Comparison of ENCODE assay signal across 19 mouse cellular contexts in the genomic region with DNA sequence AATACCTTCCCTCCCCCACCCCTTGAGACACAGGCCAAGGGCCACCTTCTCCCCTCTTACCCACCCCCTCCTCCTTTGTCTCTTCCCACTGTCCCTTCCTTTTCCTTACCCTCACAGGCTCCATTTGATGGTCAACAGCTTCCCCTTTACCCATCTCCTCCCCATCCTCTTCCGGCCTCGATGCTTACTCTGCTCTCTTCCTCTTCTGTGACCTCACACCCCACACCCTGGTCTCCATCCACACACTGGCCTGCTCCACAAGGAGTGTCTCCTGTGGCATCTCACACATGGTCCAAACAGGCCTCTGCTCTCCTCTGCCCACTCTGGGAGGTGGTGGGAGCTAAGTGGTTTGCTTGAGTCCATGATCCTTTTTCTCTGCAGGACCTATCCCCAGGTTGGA. TPM values are rescaled to one million over a fixed set of nuclear protein-coding genes. Genes with fewer than 3 reads are reported as not detected.
DNase-seq lines count a peak whose midpoint lies in the region; ATAC-seq and TF ChIP-seq lines count a peak whose summit lies in the region.
"Had no signal": no experiment of that assay in that cellular context is flagged by ENCODE, and none has a peak within 500 bp of the region (broad histone marks: within the 10 kb centered on the region; RNA-seq: fewer than 3 reads in every experiment).

No protein-coding gene starts in this region.

- no peaks in the 10 kb centered on the region for H3K27me3 ChIP-seq in midbrain, embryonic 11.5 days (ENCODE audit: control insufficient read depth, insufficient read depth, low read length)
- H3K27me3 ChIP-seq in midbrain, embryonic 15.5 days (replicated peaks) = no peaks in the 10 kb centered on the region
- no peaks in the 10 kb centered on the region for H3K27me3 ChIP-seq in small intestine, adult 2 months (ENCODE audit: control insufficient read depth, insufficient read depth, low read length)
- no peaks in the 10 kb centered on the region for H3K27me3 ChIP-seq in stomach, postnatal 0 days (ENCODE audit: control insufficient read depth, insufficient read depth, low read length)
- H3K27me3 ChIP-seq: embryonic facial prominence, embryonic 12.5 days; hindbrain, embryonic 15.5 days had no signal

- DNase-seq in heart, adult 18-20 months = peak; percentile 32 to 55
- DNase-seq in heart, postnatal 4 days = no peak
- DNase-seq in midbrain, embryonic 11.5 days (ENCODE audit: low spot score, missing footprints) = peak; percentile 17
- peak; percentile 76 for DNase-seq in lung, postnatal 36 days
- DNase-seq in adrenal gland, postnatal 25 days = no peak
- DNase-seq in stomach, postnatal 0 days (ENCODE audit: low spot score) = no peak
- DNase-seq: cerebellum, adult 11 months; cerebellum, postnatal 25 days; kidney, adult 11 months; kidney, postnatal 25 days; liver had no signal

- TF ChIP-seq EP300 in stomach, postnatal 0 days (optimal IDR thresholded peaks at IDR 0.05) = no peak

- no peaks in the 10 kb centered on the region for H3K9me3 ChIP-seq in midbrain, embryonic 11.5 days (ENCODE audit: control insufficient read depth, low read length)
- no peaks in the 10 kb centered on the region for H3K9me3 ChIP-seq in midbrain, embryonic 15.5 days
- no peaks in the 10 kb centered on the region for H3K9me3 ChIP-seq in stomach, postnatal 0 days (ENCODE audit: control insufficient read depth, low read length)
- H3K9me3 ChIP-seq: embryonic facial prominence, embryonic 12.5 days; hindbrain, embryonic 15.5 days; midbrain, embryonic 10.5 days had no signal

- no peak for TF ChIP-seq CTCF in small intestine, adult 2 months (IDR thresholded peaks at IDR 0.05; ENCODE audit: extremely low read depth, insufficient read length, insufficient replicate concordance, low read depth, low read length)
- no peak for TF ChIP-seq CTCF in stomach, postnatal 0 days (IDR thresholded peaks at IDR 0.05; ENCODE audit: low read depth)

- H3K27ac ChIP-seq in midbrain, embryonic 11.5 days (ENCODE audit: low read depth, low read length) = no peak overlapping the region
- no peak overlapping the region for H3K27ac ChIP-seq in midbrain, embryonic 15.5 days
- H3K27ac ChIP-seq in small intestine, adult 2 months (ENCODE audit: insufficient read depth, low read depth, low read length) = peak overlapping the region; percentile 15; the same call in 1 of the 2 replicates
- H3K27ac ChIP-seq in stomach, postnatal 0 days (replicated peaks) = no peak overlapping the region
- H3K27ac ChIP-seq: embryonic facial prominence, embryonic 12.5 days; hindbrain, embryonic 15.5 days; midbrain, embryonic 10.5 days had no signal

- ATAC-seq in midbrain, embryonic 11.5 days (ENCODE audit: low FRiP score) = no peak
- ATAC-seq in midbrain, embryonic 15.5 days (replicated peaks) = no peak
- no peak for ATAC-seq in stomach, postnatal 0 days (ENCODE audit: low FRiP score, low TSS enrichment)
- ATAC-seq: Patski had no signal

- H3K4me3 ChIP-seq in midbrain, embryonic 11.5 days (ENCODE audit: low read depth, low read length) = no peak overlapping the region
- H3K4me3 ChIP-seq in midbrain, embryonic 15.5 days = no peak overlapping the region
- H3K4me3 ChIP-seq in small intestine, adult 2 months (ENCODE audit: low read depth, low read length) = no peak overlapping the region
- H3K4me3 ChIP-seq in stomach, postnatal 0 days (ENCODE audit: low read depth, low read length) = no peak overlapping the region
- H3K4me3 ChIP-seq: embryonic facial prominence, embryonic 12.5 days; hindbrain, embryonic 15.5 days; midbrain, embryonic 10.5 days; myocyte had no signal

- no peak for TF ChIP-seq POLR2A in small intestine, adult 2 months (IDR thresholded peaks at IDR 0.05; ENCODE audit: low read depth, low read length)

- no peaks in the 10 kb centered on the region for H3K36me3 ChIP-seq in midbrain, embryonic 11.5 days (ENCODE audit: control insufficient read depth, insufficient read depth, low read length)
- no peaks in the 10 kb centered on the region for H3K36me3 ChIP-seq in midbrain, embryonic 15.5 days (replicated peaks)
- no peaks in the 10 kb centered on the region for H3K36me3 ChIP-seq in small intestine, adult 2 months (ENCODE audit: control insufficient read depth, insufficient read depth, low read length)
- H3K36me3 ChIP-seq in stomach, postnatal 0 days (ENCODE audit: control insufficient read depth, insufficient read depth, low read length) = no peaks in the 10 kb centered on the region
- H3K36me3 ChIP-seq: embryonic facial prominence, embryonic 12.5 days; hindbrain, embryonic 15.5 days; midbrain, embryonic 10.5 days had no signal

- no peak overlapping the region for H3K4me2 ChIP-seq in midbrain, embryonic 11.5 days
- no peak overlapping the region for H3K4me2 ChIP-seq in midbrain, embryonic 15.5 days
- H3K4me2 ChIP-seq in stomach, postnatal 0 days (replicated peaks; ENCODE audit: low read depth) = no peak overlapping the region
- H3K4me2 ChIP-seq: embryonic facial prominence, embryonic 12.5 days; hindbrain, embryonic 15.5 days had no signal

- H3K9ac ChIP-seq in midbrain, embryonic 11.5 days (ENCODE audit: low read length) = no peak overlapping the region
- no peak overlapping the region for H3K9ac ChIP-seq in midbrain, embryonic 15.5 days
- H3K9ac ChIP-seq in stomach, postnatal 0 days (ENCODE audit: low read length) = no peak overlapping the region
- H3K9ac ChIP-seq: embryonic facial prominence, embryonic 12.5 days; hindbrain, embryonic 15.5 days had no signal

- no peaks in the 10 kb centered on the region for H3K4me1 ChIP-seq in midbrain, embryonic 11.5 days (ENCODE audit: control insufficient read depth, insufficient read depth, low read length)
- no peaks in the 10 kb centered on the region for H3K4me1 ChIP-seq in midbrain, embryonic 15.5 days
- H3K4me1 ChIP-seq in small intestine, adult 2 months (ENCODE audit: control insufficient read depth, insufficient read depth, insufficient read length, low read length) = peaks cover 5% of the 10 kb centered on the region; the same call in 1 of the 2 replicates
- H3K4me1 ChIP-seq in stomach, postnatal 0 days (replicated peaks; ENCODE audit: control insufficient read depth, insufficient read depth) = no peaks in the 10 kb centered on the region
- H3K4me1 ChIP-seq: embryonic facial prominence, embryonic 12.5 days; hindbrain, embryonic 15.5 days; midbrain, embryonic 10.5 days had no signal

- 96% methylated on average over 2 of the region's 2 CpGs for WGBS in midbrain, embryonic 11.5 days
- 87% methylated on average over 2 of the region's 2 CpGs for WGBS in midbrain, embryonic 15.5 days
- WGBS in small intestine, adult 2 months = 73% methylated on average over 2 of the region's 2 CpGs
- WGBS in stomach, postnatal 0 days = 90% methylated on average over 2 of the region's 2 CpGs

RNA-seq across cellular contexts. Expression of a gene that starts 7.2 kb away (rescaled TPM):
- under 1 TPM in 1 of 2 experiments, not detected in 1; 0.30 TPM for total RNA-seq in heart, adult 18-20 months (2021)
- total RNA-seq in heart, postnatal 4 days (2021) = under 1 TPM; 0.34 to 0.52 TPM
- not detected in 2 replicates for polyA plus RNA-seq in midbrain, embryonic 11.5 days (2014; fragmentation: Nextera tagmentation; extraction: Ambion mirVana)
- 0.18 TPM in 1 of 2 replicates, not detected in the other for polyA plus RNA-seq in midbrain, embryonic 15.5 days (2015; fragmentation: Nextera tagmentation; extraction: Ambion mirVana)
- polyA plus RNA-seq in small intestine, adult 2 months (2012; rRNA removed) = 0.94 and 1.1 TPM in 2 replicates
- total RNA-seq in adrenal gland, postnatal 25 days (2021) = not detected in 2 replicates
- polyA plus RNA-seq in stomach, postnatal 0 days (2015; fragmentation: Nextera tagmentation; extraction: Ambion mirVana) = 0.17 and 0.36 TPM in 2 replicates
- polyA plus RNA-seq: embryonic facial prominence, embryonic 12.5 days; hindbrain, embryonic 15.5 days; midbrain, embryonic 10.5 days; Patski had no signal

RNA-seq across cellular contexts. Expression of a gene that starts 7.3 kb away (rescaled TPM):
- not detected for total RNA-seq in heart, adult 18-20 months (2021)
- total RNA-seq in heart, postnatal 4 days (2021) = not detected
- not detected in 2 replicates for polyA plus RNA-seq in midbrain, embryonic 11.5 days (2014; fragmentation: Nextera tagmentation; extraction: Ambion mirVana)
- 0.14 and 0.17 TPM in 2 replicates for polyA plus RNA-seq in midbrain, embryonic 15.5 days (2015; fragmentation: Nextera tagmentation; extraction: Ambion mirVana)
- 0.39 and 0.41 TPM in 2 replicates for polyA plus RNA-seq in small intestine, adult 2 months (2012; rRNA removed)
- total RNA-seq in adrenal gland, postnatal 25 days (2021) = not detected in 2 replicates
- 0.34 and 0.47 TPM in 2 replicates for polyA plus RNA-seq in stomach, postnatal 0 days (2015; fragmentation: Nextera tagmentation; extraction: Ambion mirVana)
- polyA plus RNA-seq: forebrain, embryonic 11.5 days; midbrain, embryonic 10.5 days; myocyte; Patski had no signal

RNA-seq across cellular contexts. Expression of a gene that starts 54.5 kb away (rescaled TPM):
- under 1 TPM; 0.15 to 0.41 TPM for total RNA-seq in heart, adult 18-20 months (2021)
- total RNA-seq in heart, postnatal 4 days (2021) = 1 to 10 TPM in 1 of 2 experiments, under 1 TPM in 1; 0.69 to 1.4 TPM
- 0.63 and 0.83 TPM in 2 replicates for polyA plus RNA-seq in midbrain, embryonic 11.5 days (2014; fragmentation: Nextera tagmentation; extraction: Ambion mirVana)
- polyA plus RNA-seq in midbrain, embryonic 15.5 days (2015; fragmentation: Nextera tagmentation; extraction: Ambion mirVana) = 0.34 and 0.38 TPM in 2 replicates
- polyA plus RNA-seq in small intestine, adult 2 months (2012; rRNA removed) = 0.81 and 1.8 TPM in 2 replicates
- 0.49 and 0.57 TPM in 2 replicates for total RNA-seq in adrenal gland, postnatal 25 days (2021)
- 0.63 and 1.2 TPM in 2 replicates for polyA plus RNA-seq in stomach, postnatal 0 days (2015; fragmentation: Nextera tagmentation; extraction: Ambion mirVana)

Comparison
In these comparisons a context has a peak if more than half of its experiments do, and no peak if none do; other contexts are left out.
1. DNase-seq: peak in heart, adult 18-20 months (2 of 2), midbrain, embryonic 11.5 days (single experiment) and lung, postnatal 36 days (single experiment); none in heart, postnatal 4 days (single experiment), adrenal gland, postnatal 25 days (single experiment) and stomach, postnatal 0 days (single experiment).